ENCODE assay signal across 8 mouse cellular contexts in the genomic region with DNA sequence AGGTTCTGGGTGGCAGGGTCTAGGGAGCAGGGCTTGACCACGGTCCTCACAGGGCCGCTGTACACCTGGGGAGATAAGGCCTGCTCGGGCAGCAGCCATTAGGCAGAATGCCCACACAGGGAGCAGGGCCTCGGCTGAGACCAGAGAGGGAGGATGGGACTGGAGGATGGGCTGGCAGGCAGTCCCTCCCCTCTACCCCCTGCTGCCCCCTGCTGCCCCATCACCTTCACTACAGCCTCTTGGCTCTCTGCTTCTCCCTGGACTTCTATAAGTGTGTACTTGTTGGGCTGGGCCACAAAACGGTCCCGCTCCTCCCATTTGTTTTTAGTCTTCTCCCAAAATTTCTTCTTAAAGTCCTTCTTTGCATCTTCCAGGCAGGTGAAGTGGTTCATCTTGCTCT. TPM values are rescaled to one million over a fixed set of nuclear protein-coding genes. Genes with fewer than 3 reads are reported as not detected.
A peak's percentile ranks its signal among the peaks of the same experiment; 100 is the strongest.
DNase-seq lines count a peak whose midpoint lies in the region; ATAC-seq and TF ChIP-seq lines count a peak whose summit lies in the region.

No protein-coding gene starts in this region.

- TF ChIP-seq CTCF in heart, postnatal 0 days (IDR thresholded peaks at IDR 0.05; ENCODE audit: low read depth) = peak; percentile 70

- H3K4me3 ChIP-seq in forebrain, embryonic 10.5 days = peak overlapping the region; percentile 32
- H3K4me3 ChIP-seq in forebrain, embryonic 16.5 days (replicated peaks; ENCODE audit: low read length) = no peak overlapping the region
- H3K4me3 ChIP-seq in embryonic facial prominence, embryonic 12.5 days = no peak overlapping the region
- H3K4me3 ChIP-seq in heart, postnatal 0 days (ENCODE audit: low read depth, low read length) = no peak overlapping the region
- no peak overlapping the region for H3K4me3 ChIP-seq in midbrain, embryonic 13.5 days (replicated peaks)

- 4% methylated on average over 6 of the region's 6 CpGs for WGBS in forebrain, embryonic 10.5 days
- WGBS in forebrain, embryonic 16.5 days = 3% methylated on average over 6 of the region's 6 CpGs
- WGBS in embryonic facial prominence, embryonic 12.5 days = 8% methylated on average over 6 of the region's 6 CpGs
- WGBS in heart, postnatal 0 days = 4% methylated on average over 6 of the region's 6 CpGs
- 6% methylated on average over 6 of the region's 6 CpGs for WGBS in midbrain, embryonic 13.5 days

- H3K4me2 ChIP-seq in forebrain, embryonic 16.5 days (ENCODE audit: low read length) = no peak overlapping the region
- H3K4me2 ChIP-seq in embryonic facial prominence, embryonic 12.5 days (replicated peaks) = peak overlapping the region; percentile 21
- no peak overlapping the region for H3K4me2 ChIP-seq in heart, postnatal 0 days (ENCODE audit: low read depth, low read length)
- H3K4me2 ChIP-seq in midbrain, embryonic 13.5 days (replicated peaks) = no peak overlapping the region

- no peak overlapping the region for H3K9ac ChIP-seq in forebrain, embryonic 16.5 days (replicated peaks; ENCODE audit: low read depth, low read length)
- 0 out of 2 replicates have a peak overlapping the region, but pooled peaks have one; percentile 17 for H3K9ac ChIP-seq in embryonic facial prominence, embryonic 12.5 days
- no peak overlapping the region for H3K9ac ChIP-seq in heart, postnatal 0 days (replicated peaks; ENCODE audit: low read depth, low read length)
- H3K9ac ChIP-seq in midbrain, embryonic 13.5 days (replicated peaks) = 0 out of 2 replicates have a peak overlapping the region, but pooled peaks have one; percentile 39

- H3K9me3 ChIP-seq in forebrain, embryonic 10.5 days = no peaks in the 10 kb centered on the region
- H3K9me3 ChIP-seq in forebrain, embryonic 16.5 days (ENCODE audit: control insufficient read depth, low read length) = no peaks in the 10 kb centered on the region
- H3K9me3 ChIP-seq in embryonic facial prominence, embryonic 12.5 days = no peaks in the 10 kb centered on the region
- H3K9me3 ChIP-seq in heart, postnatal 0 days (replicated peaks; ENCODE audit: control insufficient read depth, low read length) = no peaks in the 10 kb centered on the region
- H3K9me3 ChIP-seq in midbrain, embryonic 13.5 days = no peaks in the 10 kb centered on the region

- peak overlapping the region; percentile 82 for H3K27ac ChIP-seq in forebrain, embryonic 10.5 days
- no peak overlapping the region for H3K27ac ChIP-seq in forebrain, embryonic 16.5 days (ENCODE audit: low read length)
- H3K27ac ChIP-seq in embryonic facial prominence, embryonic 12.5 days = no peak overlapping the region
- no peak overlapping the region for H3K27ac ChIP-seq in heart, postnatal 0 days (ENCODE audit: low read depth)
- no peak overlapping the region for H3K27ac ChIP-seq in midbrain, embryonic 13.5 days

- no peak for ATAC-seq in forebrain, embryonic 16.5 days
- no peak for ATAC-seq in embryonic facial prominence, embryonic 12.5 days (ENCODE audit: insufficient number of reproducible peaks, insufficient read depth, low FRiP score, low TSS enrichment)
- 0 out of 2 replicates have a peak, but pooled peaks have one; percentile 1 for ATAC-seq in heart, postnatal 0 days (ENCODE audit: insufficient read depth, low read depth)
- peak; percentile 7; the same call in 1 of the 2 replicates for ATAC-seq in midbrain, embryonic 13.5 days

- peaks cover 80% of the 10 kb centered on the region for H3K4me1 ChIP-seq in forebrain, embryonic 10.5 days
- H3K4me1 ChIP-seq in forebrain, embryonic 16.5 days (replicated peaks; ENCODE audit: control insufficient read depth, insufficient read depth, low read length) = peaks cover 20% of the 10 kb centered on the region
- peaks cover 42% of the 10 kb centered on the region for H3K4me1 ChIP-seq in embryonic facial prominence, embryonic 12.5 days
- peaks cover 32% of the 10 kb centered on the region for H3K4me1 ChIP-seq in heart, postnatal 0 days (ENCODE audit: control insufficient read depth, insufficient read depth)
- peaks cover 42% of the 10 kb centered on the region for H3K4me1 ChIP-seq in midbrain, embryonic 13.5 days (replicated peaks)

- peaks cover 6% of the 10 kb centered on the region for H3K36me3 ChIP-seq in forebrain, embryonic 10.5 days (replicated peaks)
- H3K36me3 ChIP-seq in forebrain, embryonic 16.5 days (ENCODE audit: control insufficient read depth, insufficient read depth) = no peaks in the 10 kb centered on the region
- no peaks in the 10 kb centered on the region for H3K36me3 ChIP-seq in embryonic facial prominence, embryonic 12.5 days
- H3K36me3 ChIP-seq in heart, postnatal 0 days (replicated peaks; ENCODE audit: control insufficient read depth, insufficient read depth, low read length) = no peaks in the 10 kb centered on the region
- no peaks in the 10 kb centered on the region for H3K36me3 ChIP-seq in midbrain, embryonic 13.5 days

- TF ChIP-seq EP300 in heart, postnatal 0 days (IDR thresholded peaks at IDR 0.05; ENCODE audit: low read depth) = no peak

- peak; percentile 76 for DNase-seq in forebrain, embryonic 10.5 days (ENCODE audit: extremely low spot score, low spot score)
- DNase-seq in adrenal gland, postnatal 10 days = peak; percentile 86
- DNase-seq in heart, postnatal 0 days (ENCODE audit: low spot score) = peak; percentile 68
- DNase-seq in layer of hippocampus, adult 9-11 months = peak; percentile 52
- peak; percentile 66 to 87 for DNase-seq in spleen, postnatal 4 days (ENCODE audit: low spot score in 2 of 2)

- peaks cover 19% of the 10 kb centered on the region for H3K27me3 ChIP-seq in forebrain, embryonic 10.5 days (ENCODE audit: poor library complexity, severe bottlenecking)
- no peaks in the 10 kb centered on the region for H3K27me3 ChIP-seq in forebrain, embryonic 16.5 days (replicated peaks; ENCODE audit: control insufficient read depth, insufficient read depth, low read length)
- H3K27me3 ChIP-seq in embryonic facial prominence, embryonic 12.5 days = no peaks in the 10 kb centered on the region
- H3K27me3 ChIP-seq in heart, postnatal 0 days (ENCODE audit: control insufficient read depth, insufficient read depth, low read length) = no peaks in the 10 kb centered on the region
- no peaks in the 10 kb centered on the region for H3K27me3 ChIP-seq in midbrain, embryonic 13.5 days

RNA-seq across cellular contexts. Expression of gene Rrp9, which starts 1.3 kb away (rescaled TPM):
- 85.2 and 91.4 TPM in 2 replicates for polyA plus RNA-seq in forebrain, embryonic 10.5 days (2016; fragmentation: Nextera tagmentation; extraction: Ambion mirVana)
- polyA plus RNA-seq in forebrain, embryonic 16.5 days (2015; fragmentation: Nextera tagmentation; extraction: Ambion mirVana) = 53.6 and 62.5 TPM in 2 replicates
- total RNA-seq in adrenal gland, postnatal 10 days (2021) = 10 to 100 TPM; 25.9 to 37.0 TPM
- polyA plus RNA-seq in embryonic facial prominence, embryonic 12.5 days (2016; fragmentation: Nextera tagmentation; extraction: Ambion mirVana) = 52.8 and 57.9 TPM in 2 replicates
- total RNA-seq in heart, postnatal 0 days (2014; rRNA removed; ENCODE audit: low replicate concordance) = 16.5 and 54.6 TPM in 2 replicates
- 17.6 and 21.0 TPM in 2 replicates for polyA plus RNA-seq in heart, postnatal 0 days (2015; fragmentation: Nextera tagmentation; extraction: Ambion mirVana)
- 46.2 and 47.8 TPM in 2 replicates for polyA plus RNA-seq in midbrain, embryonic 13.5 days (2015; fragmentation: Nextera tagmentation; extraction: Ambion mirVana)

RNA-seq across cellular contexts. Expression of gene Parp3, which starts 2.3 kb away (rescaled TPM):
- 2.1 and 2.6 TPM in 2 replicates for polyA plus RNA-seq in forebrain, embryonic 10.5 days (2016; fragmentation: Nextera tagmentation; extraction: Ambion mirVana)
- polyA plus RNA-seq in forebrain, embryonic 16.5 days (2015; fragmentation: Nextera tagmentation; extraction: Ambion mirVana) = 0.55 and 0.70 TPM in 2 replicates
- 10 to 100 TPM; 14.4 to 28.6 TPM for total RNA-seq in adrenal gland, postnatal 10 days (2021)
- 3.7 and 4.6 TPM in 2 replicates for polyA plus RNA-seq in embryonic facial prominence, embryonic 12.5 days (2016; fragmentation: Nextera tagmentation; extraction: Ambion mirVana)
- total RNA-seq in heart, postnatal 0 days (2014; rRNA removed; ENCODE audit: low replicate concordance) = 7.2 and 16.7 TPM in 2 replicates
- polyA plus RNA-seq in heart, postnatal 0 days (2015; fragmentation: Nextera tagmentation; extraction: Ambion mirVana) = 2.8 and 2.9 TPM in 2 replicates
- polyA plus RNA-seq in midbrain, embryonic 13.5 days (2015; fragmentation: Nextera tagmentation; extraction: Ambion mirVana) = 0.34 and 0.81 TPM in 2 replicates

RNA-seq across cellular contexts. Expression of gene Gpr62, which starts 8.7 kb away (rescaled TPM):
- polyA plus RNA-seq in forebrain, embryonic 10.5 days (2016; fragmentation: Nextera tagmentation; extraction: Ambion mirVana) = 0.10 and 0.27 TPM in 2 replicates
- polyA plus RNA-seq in forebrain, embryonic 16.5 days (2015; fragmentation: Nextera tagmentation; extraction: Ambion mirVana) = 0.48 and 0.72 TPM in 2 replicates
- total RNA-seq in adrenal gland, postnatal 10 days (2021) = under 1 TPM; 0.27 to 0.48 TPM
- polyA plus RNA-seq in embryonic facial prominence, embryonic 12.5 days (2016; fragmentation: Nextera tagmentation; extraction: Ambion mirVana) = 0.62 and 0.70 TPM in 2 replicates
- total RNA-seq in heart, postnatal 0 days (2014; rRNA removed; ENCODE audit: low replicate concordance) = not detected in 2 replicates
- polyA plus RNA-seq in heart, postnatal 0 days (2015; fragmentation: Nextera tagmentation; extraction: Ambion mirVana) = 0.11 TPM in 1 of 2 replicates, not detected in the other
- 0.63 and 0.75 TPM in 2 replicates for polyA plus RNA-seq in midbrain, embryonic 13.5 days (2015; fragmentation: Nextera tagmentation; extraction: Ambion mirVana)

RNA-seq across cellular contexts. Expression of gene Pcbp4, which starts 21.4 kb away (rescaled TPM):
- polyA plus RNA-seq in forebrain, embryonic 10.5 days (2016; fragmentation: Nextera tagmentation; extraction: Ambion mirVana) = 337 and 351 TPM in 2 replicates
- 221 and 249 TPM in 2 replicates for polyA plus RNA-seq in forebrain, embryonic 16.5 days (2015; fragmentation: Nextera tagmentation; extraction: Ambion mirVana)
- 10 to 100 TPM; 28.6 to 42.5 TPM for total RNA-seq in adrenal gland, postnatal 10 days (2021)
- 213 and 222 TPM in 2 replicates for polyA plus RNA-seq in embryonic facial prominence, embryonic 12.5 days (2016; fragmentation: Nextera tagmentation; extraction: Ambion mirVana)
- 157 and 188 TPM in 2 replicates for total RNA-seq in heart, postnatal 0 days (2014; rRNA removed; ENCODE audit: low replicate concordance)
- 40.9 and 44.1 TPM in 2 replicates for polyA plus RNA-seq in heart, postnatal 0 days (2015; fragmentation: Nextera tagmentation; extraction: Ambion mirVana)
- polyA plus RNA-seq in midbrain, embryonic 13.5 days (2015; fragmentation: Nextera tagmentation; extraction: Ambion mirVana) = 280 and 309 TPM in 2 replicates

RNA-seq across cellular contexts. Expression of gene Iqcf1, which starts 25.3 kb away (rescaled TPM):
- not detected in 2 replicates for polyA plus RNA-seq in forebrain, embryonic 10.5 days (2016; fragmentation: Nextera tagmentation; extraction: Ambion mirVana)
- polyA plus RNA-seq in forebrain, embryonic 16.5 days (2015; fragmentation: Nextera tagmentation; extraction: Ambion mirVana) = not detected in 2 replicates
- not detected for total RNA-seq in adrenal gland, postnatal 10 days (2021)
- not detected in 2 replicates for polyA plus RNA-seq in embryonic facial prominence, embryonic 12.5 days (2016; fragmentation: Nextera tagmentation; extraction: Ambion mirVana)
- not detected in 2 replicates for total RNA-seq in heart, postnatal 0 days (2014; rRNA removed; ENCODE audit: low replicate concordance)
- not detected in 2 replicates for polyA plus RNA-seq in heart, postnatal 0 days (2015; fragmentation: Nextera tagmentation; extraction: Ambion mirVana)
- not detected in 2 replicates for polyA plus RNA-seq in midbrain, embryonic 13.5 days (2015; fragmentation: Nextera tagmentation; extraction: Ambion mirVana)

Comparison
In these comparisons a context has a peak if more than half of its experiments do, and no peak if none do; other contexts are left out.
1. ATAC-seq: peak in heart, postnatal 0 days (single experiment) and midbrain, embryonic 13.5 days (single experiment); none in forebrain, embryonic 16.5 days (single experiment) and embryonic facial prominence, embryonic 12.5 days (single experiment).
2. H3K9ac ChIP-seq: peak in embryonic facial prominence, embryonic 12.5 days (single experiment) and midbrain, embryonic 13.5 days (single experiment); none in forebrain, embryonic 16.5 days (single experiment) and heart, postnatal 0 days (single experiment).
3. Peak in every context shown above with its lines, with median percentiles within 50 percentile points of each other: DNase-seq.